Mouse (Mus musculus) lung, adult 18-20 months (tissue): ENCODE measurements around the gene Tmem59l.

Source experiments
- DNase-seq, 2 experiments: peaks; one replicate each; pipeline ENCODE4 v3.0.0; 2022; ENCODE audit warnings: mixed read lengths in 2 of 2

Gene Tmem59l

GRCm38 (mm10) chr8:70506328-70507026, 19.3 kb upstream of the Tmem59l start, which contains the start of gene Rex1bd:
TSS of gene Rex1bd (minus strand) at chr8:70506752.
- peak; percentile 96 to 97 for DNase-seq

DNA sequence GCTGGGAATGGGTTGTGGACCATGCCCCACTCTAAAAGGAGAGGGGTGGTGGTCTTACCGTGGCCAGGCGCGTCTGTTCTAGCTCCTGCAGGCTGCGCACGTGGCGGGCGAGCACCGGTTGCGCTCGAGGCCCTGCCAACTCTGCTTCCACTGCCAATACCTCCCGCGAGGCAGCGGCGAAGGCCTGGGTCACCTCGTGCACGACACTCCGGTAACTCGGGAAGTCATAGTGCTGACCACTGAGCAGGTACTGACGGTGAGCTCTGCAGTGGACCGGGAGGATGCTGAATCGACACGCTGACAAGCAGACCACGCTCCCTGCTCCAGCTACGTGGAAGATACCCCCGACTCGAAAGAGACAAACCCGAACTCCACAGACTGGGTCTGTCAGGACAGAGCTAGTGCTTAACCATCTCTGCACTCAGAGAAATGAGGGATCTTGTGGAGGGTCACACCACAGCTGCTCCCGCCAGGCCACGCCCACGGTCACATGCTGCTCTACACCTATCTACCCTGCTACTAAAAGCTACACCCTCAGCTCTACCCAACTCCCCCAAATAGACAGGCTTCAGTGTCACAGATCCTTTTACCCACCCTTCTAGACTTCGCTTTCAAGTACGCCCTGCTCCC, 18.7 kb upstream of the Tmem59l start:
- no peak for DNase-seq

- peak; percentile 69 to 84 for DNase-seq
Measured at GRCm38 (mm10) chr8:70504851-70505250, 17.7 kb upstream of the Tmem59l start.

GRCm38 (mm10) chr8:70504291-70504716, 17.1 kb upstream of the Tmem59l start:
- DNase-seq = peak; percentile 49 to 60

DNA sequence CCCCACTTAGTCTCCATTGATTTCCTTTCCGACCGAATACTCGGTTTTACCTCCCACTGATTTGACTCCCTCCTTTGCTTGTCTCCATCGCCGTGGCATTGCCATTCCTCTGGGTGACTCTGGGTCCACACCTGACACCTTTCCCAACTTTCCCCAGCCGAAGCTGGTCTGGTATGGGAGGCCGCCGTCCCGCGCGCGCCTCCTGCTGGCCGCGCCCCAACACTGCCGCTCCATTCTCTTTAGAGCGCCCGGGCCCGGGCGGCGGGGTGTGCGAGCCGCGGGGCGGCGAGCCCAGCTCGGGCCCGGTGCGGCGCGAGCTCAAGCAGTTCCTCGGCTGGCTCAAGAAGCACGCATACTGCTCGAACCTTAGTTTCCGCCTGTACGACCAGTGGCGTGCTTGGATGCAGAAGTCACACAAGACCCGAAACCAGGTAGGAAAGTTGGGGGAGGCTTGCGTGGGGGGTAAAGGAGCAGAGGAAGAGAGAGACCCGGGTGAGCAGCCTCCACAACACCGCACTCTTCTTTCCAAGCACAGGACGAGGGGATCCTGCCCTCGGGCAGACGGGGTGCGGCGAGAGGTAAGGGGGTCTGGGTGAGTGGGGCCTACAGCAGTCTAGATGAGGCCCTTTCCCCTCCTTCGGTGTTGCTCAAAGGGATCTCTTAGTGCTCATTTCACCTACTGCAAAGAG, 16.0 kb upstream of the Tmem59l start:
- peak; percentile 58 to 71 for DNase-seq

DNA sequence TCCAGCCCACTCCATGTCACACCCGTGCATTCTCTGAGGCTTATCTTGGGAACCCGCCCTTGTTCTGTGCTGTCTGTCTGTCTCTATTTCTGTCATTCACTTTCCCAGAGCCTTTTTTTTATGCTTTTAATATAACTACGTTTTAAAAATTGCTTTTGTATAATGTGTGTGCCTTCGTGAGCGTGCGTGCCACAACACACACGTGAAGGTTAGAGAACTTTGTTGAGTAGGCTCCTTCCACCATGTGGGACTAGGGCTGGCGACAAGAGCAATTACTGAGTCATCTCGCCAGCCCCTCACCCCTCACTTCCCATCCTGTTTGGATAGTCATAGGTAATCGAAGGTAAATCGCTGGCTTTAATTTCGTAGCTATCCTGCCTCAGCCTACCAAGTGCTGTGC, 15.4 kb upstream of the Tmem59l start:
- DNase-seq = no peak

DNA sequence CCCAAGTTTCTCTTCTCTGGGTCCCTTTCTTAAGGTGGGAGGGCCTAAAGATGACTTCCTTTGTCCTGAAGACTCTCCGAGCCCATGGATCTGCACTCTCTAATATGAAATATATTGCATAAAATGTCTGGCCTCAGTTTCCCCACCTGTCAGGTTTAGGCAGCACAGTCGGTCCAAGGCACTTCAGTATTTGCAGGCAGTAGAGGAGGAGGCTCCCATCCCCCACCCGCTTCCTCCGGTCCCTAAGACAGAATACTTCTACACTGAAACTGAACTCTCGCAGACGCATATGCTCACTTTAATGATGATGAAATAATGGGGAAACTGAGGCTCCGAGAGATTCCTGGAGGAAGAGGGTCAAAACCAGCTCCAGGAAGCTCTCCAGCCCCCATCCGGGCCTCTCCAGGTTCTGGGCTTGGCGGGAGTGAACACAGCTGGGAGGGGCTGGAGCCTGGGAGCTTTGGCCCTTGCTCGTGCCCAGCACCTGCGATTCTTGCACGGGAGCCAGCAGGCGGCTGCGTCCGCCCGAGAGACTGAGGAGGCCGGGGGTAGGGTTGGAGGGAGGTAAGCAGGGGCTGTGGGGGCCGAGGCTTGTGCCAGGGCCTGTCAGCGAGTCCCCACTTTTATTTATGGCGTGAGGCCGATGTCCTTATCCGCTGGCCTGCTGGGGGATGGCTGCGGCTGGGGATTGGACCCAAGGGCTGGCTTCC, 14.8 kb upstream of the Tmem59l start:
- no peak for DNase-seq

GRCm38 (mm10) chr8:70500386-70501301, 13.5 kb upstream of the Tmem59l start:
- DNase-seq = peak in 1 of 2 experiments; percentile 59

DNA sequence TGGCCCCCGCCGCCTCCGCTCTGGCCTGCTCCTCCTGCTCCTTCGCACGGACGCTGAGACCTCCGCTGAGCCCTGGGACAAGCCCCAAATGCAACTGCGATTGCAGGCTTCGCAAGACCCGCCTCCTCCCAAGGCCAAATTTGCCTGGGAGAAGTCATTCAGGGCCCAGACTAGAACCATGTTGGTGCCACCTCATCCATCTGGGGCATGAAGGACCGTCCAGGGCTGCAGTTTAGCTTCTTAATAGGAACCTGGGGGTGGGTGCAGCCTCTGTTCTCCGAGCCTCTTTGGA, 8.6 kb upstream of the Tmem59l start:
- DNase-seq = no peak

- no peak for DNase-seq
Measured at GRCm38 (mm10) chr8:70495001-70495770, 8.0 kb upstream of the Tmem59l start.

GRCm38 (mm10) chr8:70494416-70494945, 7.3 kb upstream of the Tmem59l start:
- DNase-seq = no peak

DNA sequence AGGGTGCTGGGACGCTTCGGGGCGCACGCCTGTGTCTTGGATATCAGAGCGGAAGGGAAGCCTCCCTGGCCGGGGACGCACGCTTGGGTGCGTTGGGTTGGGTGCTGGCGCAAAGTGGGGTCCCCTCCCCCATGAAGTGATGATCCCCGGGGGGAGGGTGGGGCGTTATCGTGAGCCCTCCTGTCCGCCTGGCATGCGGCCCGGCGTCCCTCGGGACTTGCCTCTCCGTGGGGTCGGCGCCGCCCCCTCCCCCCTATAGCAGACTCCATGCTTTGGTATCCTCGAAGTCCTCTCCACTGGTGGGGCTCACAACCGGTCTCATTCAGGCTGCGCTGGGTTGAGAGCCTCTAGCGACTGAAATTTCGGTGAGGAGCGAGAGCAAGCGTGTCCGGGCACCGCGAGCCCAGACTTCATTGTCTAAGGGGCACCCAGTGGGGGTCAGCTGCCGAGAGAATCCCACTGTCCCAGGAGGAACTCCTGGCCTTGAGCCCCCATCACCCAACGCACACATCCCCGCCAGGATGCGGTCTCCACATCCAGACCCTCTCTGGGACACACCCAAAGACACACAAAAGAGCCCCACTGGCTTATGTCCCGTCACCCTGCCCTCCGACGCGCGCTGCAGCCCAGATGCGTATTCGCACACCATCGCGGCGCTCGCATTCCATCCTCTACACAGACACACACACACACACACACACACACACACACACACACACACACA, 6.7 kb upstream of the Tmem59l start:
- DNase-seq = no peak

DNA sequence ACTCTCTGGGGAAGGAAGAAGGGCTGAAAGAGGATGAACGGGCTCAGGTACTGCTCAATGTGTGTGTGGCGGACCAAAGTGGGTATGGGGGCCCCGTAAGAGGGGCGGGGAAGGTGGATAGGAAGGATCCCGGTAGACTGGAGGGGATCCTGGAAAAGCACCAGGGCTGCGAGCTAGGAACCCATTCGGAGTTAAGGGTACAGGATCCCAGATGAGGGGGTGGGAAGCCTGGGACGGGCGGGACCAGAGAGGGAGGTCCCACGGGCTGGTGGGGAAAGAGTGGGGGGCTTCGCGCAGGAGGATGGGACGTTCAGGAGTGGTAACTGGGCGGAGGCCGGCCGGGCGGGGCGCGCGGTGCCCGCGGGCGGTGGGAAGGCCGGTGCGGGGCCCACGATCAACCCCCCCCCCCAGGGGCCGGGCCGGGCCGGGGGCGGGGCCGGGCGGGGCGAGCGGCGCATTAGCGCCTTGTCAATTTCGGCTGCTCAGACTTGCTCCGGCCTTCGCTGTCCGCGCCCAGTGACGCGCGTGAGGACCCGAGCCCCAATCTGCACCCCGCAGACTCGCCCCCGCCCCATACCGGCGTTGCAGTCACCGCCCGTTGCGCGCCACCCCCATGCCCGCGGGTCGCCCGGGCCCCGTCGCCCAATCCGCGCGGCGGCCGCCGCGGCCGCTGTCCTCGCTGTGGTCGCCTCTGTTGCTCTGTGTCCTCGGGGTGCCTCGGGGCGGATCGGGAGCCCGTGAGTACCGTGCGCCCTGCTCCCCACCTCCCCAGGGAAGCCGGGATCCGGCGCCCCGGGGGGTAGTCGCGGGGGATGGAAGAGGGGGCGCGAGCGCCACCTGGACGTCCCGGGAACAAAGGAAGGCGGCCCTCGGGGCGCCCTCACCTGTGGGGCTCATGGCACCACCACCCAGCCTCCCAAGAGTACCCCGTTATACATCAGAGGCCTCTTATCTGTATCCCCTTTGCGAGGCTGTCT, 5.8 kb upstream of the Tmem59l start, which contains the start of gene Crlf1:
Gene Crlf1, plus strand, starts transcription at position 495 of the 977 bp plus-strand sequence.
- DNase-seq = no peak

- DNase-seq = no peak
Measured at GRCm38 (mm10) chr8:70490880-70491495, 3.8 kb upstream of the Tmem59l start.

- DNase-seq = peak in 1 of 2 experiments; percentile 57
Measured at GRCm38 (mm10) chr8:70490061-70490879, 3.1 kb upstream of the Tmem59l start.

DNA sequence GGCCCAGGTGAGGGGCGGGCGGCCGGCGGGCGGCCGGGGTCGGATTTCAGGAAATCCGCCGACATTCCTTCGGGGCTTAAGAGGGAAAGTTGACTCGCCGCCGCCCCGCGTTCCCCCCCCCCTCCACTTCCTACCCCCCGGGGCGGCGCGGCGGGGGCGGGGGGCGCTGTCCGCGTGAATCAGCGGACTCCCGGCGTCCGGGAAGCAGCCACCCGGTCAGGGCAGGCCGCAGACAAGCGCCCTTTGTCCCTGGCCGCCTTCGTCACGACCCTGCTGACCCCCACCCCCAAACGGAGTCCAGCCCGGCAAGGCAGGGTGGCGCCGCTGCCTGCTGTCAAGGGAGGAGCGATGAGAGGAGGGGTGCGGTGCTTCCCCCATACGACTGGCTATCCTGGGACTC, 2.4 kb upstream of the Tmem59l start:
- no peak for DNase-seq

- DNase-seq = no peak
Measured at GRCm38 (mm10) chr8:70488931-70489470, 1.8 kb upstream of the Tmem59l start.
